Mouse (Mus musculus): ENCODE data around the gene Nphp1.

- TF ChIP-seq CTCF (IDR thresholded peaks at IDR 0.05; ENCODE audit: low read depth) (no peak), EP300 (IDR thresholded peaks at IDR 0.05; ENCODE audit: low read depth) (no peak)
These were observed 27.1 kb downstream of the Nphp1 start for GRCm38 (mm10) chr2:127761587-127761986.

Measured in heart, postnatal 0 days (tissue).